Comparison of ENCODE assay signal across 14 mouse cellular contexts in the genomic region with DNA sequence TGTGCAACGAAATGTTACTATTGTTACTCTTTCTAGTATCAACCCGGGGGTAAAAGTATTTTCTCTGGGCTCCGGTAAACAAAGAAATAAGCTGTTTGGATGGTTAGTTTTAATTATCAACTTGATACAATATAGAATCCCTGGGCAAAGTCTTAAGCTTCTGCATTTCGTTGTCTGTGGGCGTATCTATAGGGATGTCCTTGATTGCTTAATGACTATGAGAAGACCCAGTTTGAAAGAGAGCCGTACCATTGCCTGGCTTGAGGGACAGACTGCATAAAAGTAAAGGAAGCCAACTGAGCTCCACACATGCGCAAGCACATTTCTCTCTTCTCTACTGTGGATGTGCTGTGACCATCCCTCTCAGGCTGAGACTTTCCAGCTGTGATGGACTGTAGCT.
"Had no signal": no experiment of that assay in that cellular context is flagged by ENCODE, and none has a peak within 500 bp of the region (broad histone marks: within the 10 kb centered on the region; RNA-seq: fewer than 3 reads in every experiment).

No protein-coding gene starts in this region.

- DNase-seq: liver, embryonic 13.5 days; liver, postnatal 0 days; lung, embryonic 14.5 days; lung, postnatal 10 days; right cerebral cortex, postnatal 14 days; thymus, adult 18-20 months; thymus, postnatal 14 days; thymus, postnatal 36 days had no signal

- H3K4me3 ChIP-seq: liver, embryonic 13.5 days; liver, embryonic 15.5 days; megakaryocyte, embryonic 14.5 days; midbrain, embryonic 13.5 days; midbrain, embryonic 15.5 days; neural tube, embryonic 12.5 days had no signal

- ATAC-seq: liver, postnatal 0 days; midbrain, embryonic 13.5 days; midbrain, embryonic 15.5 days had no signal

- H3K27ac ChIP-seq: liver, embryonic 13.5 days; liver, embryonic 15.5 days; macrophage; midbrain, embryonic 13.5 days; midbrain, embryonic 15.5 days; neural tube, embryonic 12.5 days had no signal

- H3K36me3 ChIP-seq: liver, embryonic 13.5 days; liver, embryonic 15.5 days; midbrain, embryonic 13.5 days; midbrain, embryonic 15.5 days; neural tube, embryonic 12.5 days had no signal

- H3K27me3 ChIP-seq: liver, embryonic 13.5 days; liver, embryonic 15.5 days; megakaryocyte, embryonic 14.5 days; midbrain, embryonic 13.5 days; midbrain, embryonic 15.5 days; neural tube, embryonic 12.5 days had no signal

- H3K4me1 ChIP-seq: liver, embryonic 13.5 days; liver, embryonic 15.5 days; megakaryocyte, embryonic 14.5 days; midbrain, embryonic 13.5 days; midbrain, embryonic 15.5 days; neural tube, embryonic 12.5 days had no signal

- H3K9ac ChIP-seq: liver, embryonic 13.5 days; liver, embryonic 15.5 days; liver, postnatal 0 days; lung, embryonic 14.5 days; midbrain, embryonic 13.5 days; midbrain, embryonic 15.5 days; neural tube, embryonic 12.5 days had no signal
